Mouse (Mus musculus) limb, embryonic 14.5 days (tissue): ENCODE results near the gene Ube2v1. TPM values are rescaled to one million over a fixed set of nuclear protein-coding genes. Genes with fewer than 3 reads are reported as not detected.

Source experiments
- ATAC-seq: fragments of 200-750 bp; cut with Nextera tagmentation; 2 replicates; pipeline ENCODE4 v1.8.0; 2017; ENCODE audit warnings: low read depth, moderate number of reproducible peaks, moderate TSS enrichment; ENCODE audit not compliant: low FRiP score
- DNase-seq: peaks from one replicate; pipeline ENCODE4 v3.0.0-alpha.2; 2015; ENCODE audit warnings: low spot score
- H3K27ac ChIP-seq: fragments of 300-500 bp; sonication (generic); replicated peaks from 2 replicates; pipeline ENCODE4 v1.5.1; 2014; ENCODE audit warnings: low read depth, mild to moderate bottlenecking, low read length, moderate library complexity, mixed read lengths
- H3K27me3 ChIP-seq: fragments of 300-500 bp; sonication (generic); 2 replicates; pipeline ENCODE4 v1.6.1; 2014; ENCODE audit warnings: low read length, mixed read lengths; ENCODE audit not compliant: control insufficient read depth, insufficient read depth
- H3K36me3 ChIP-seq: fragments of 300-500 bp; sonication (generic); 2 replicates; pipeline ENCODE4 v1.6.1; 2014; ENCODE audit warnings: mild to moderate bottlenecking, low read length, moderate library complexity, mixed read lengths; ENCODE audit not compliant: control insufficient read depth, insufficient read depth
- H3K4me1 ChIP-seq: fragments of 300-500 bp; sonication (generic); 2 replicates; pipeline ENCODE4 v1.6.1; 2014; ENCODE audit warnings: antibody characterized with exemption, low read length, mixed read lengths; ENCODE audit not compliant: control insufficient read depth, insufficient read depth
- H3K4me2 ChIP-seq: fragments of 300-500 bp; sonication (generic); replicated peaks from 2 replicates; pipeline ENCODE4 v1.6.1; 2014; ENCODE audit warnings: low read depth, mild to moderate bottlenecking, low read length, moderate library complexity; ENCODE audit not compliant: severe bottlenecking
- H3K4me3 ChIP-seq: fragments of 300-500 bp; sonication (generic); replicated peaks from 2 replicates; pipeline ENCODE4 v1.5.1; 2014; ENCODE audit warnings: low read length
- H3K9ac ChIP-seq: fragments of 300-500 bp; sonication (generic); 2 replicates; pipeline ENCODE4 v1.6.1; 2014; ENCODE audit warnings: mild to moderate bottlenecking, low read depth, low read length, moderate library complexity; ENCODE audit not compliant: severe bottlenecking
- H3K9me3 ChIP-seq: fragments of 300-500 bp; sonication (generic); 2 replicates; pipeline ENCODE4 v1.6.1; 2016; ENCODE audit warnings: low read length; ENCODE audit not compliant: control insufficient read depth
- POLR2A ChIP-seq: fragments of 200-500 bp; IDR thresholded peaks from 2 replicates; pipeline ENCODE4 v1.8.0; 2012; ENCODE audit warnings: inconsistent platforms, mild to moderate bottlenecking, moderate library complexity, borderline replicate concordance; ENCODE audit not compliant: insufficient read depth, insufficient read length; ENCODE audit errors: extremely low read depth
- WGBS: fragments of 180-500 bp; shearing (Covaris S2); extraction: QIAGEN DNeasy Blood & Tissue Kit; methylation state at CpG from one replicate; pipeline ENCODE4 v1.1.7; 2014; 5-methylcytosine and 5-hydroxymethylcytosine counted together
- polyA plus RNA-seq, 2 experiments: library from polyadenylated mRNA; depleted of rRNA in 1 of 2; stranded (reverse) in 1 of 2; unstranded in 1 of 2; fragments of >200 nt; fragmentation: Nextera tagmentation in 1 of 2; extraction: Ambion mirVana in 1 of 2; gene quantifications; 2 replicates each; pipeline versions ENCODE4 v1.2.1 to v1.2.3; 2012 to 2014

Ube2v1 gene
- polyA plus RNA-seq, 2 experiments, result 137 to 270 TPM

DNA sequence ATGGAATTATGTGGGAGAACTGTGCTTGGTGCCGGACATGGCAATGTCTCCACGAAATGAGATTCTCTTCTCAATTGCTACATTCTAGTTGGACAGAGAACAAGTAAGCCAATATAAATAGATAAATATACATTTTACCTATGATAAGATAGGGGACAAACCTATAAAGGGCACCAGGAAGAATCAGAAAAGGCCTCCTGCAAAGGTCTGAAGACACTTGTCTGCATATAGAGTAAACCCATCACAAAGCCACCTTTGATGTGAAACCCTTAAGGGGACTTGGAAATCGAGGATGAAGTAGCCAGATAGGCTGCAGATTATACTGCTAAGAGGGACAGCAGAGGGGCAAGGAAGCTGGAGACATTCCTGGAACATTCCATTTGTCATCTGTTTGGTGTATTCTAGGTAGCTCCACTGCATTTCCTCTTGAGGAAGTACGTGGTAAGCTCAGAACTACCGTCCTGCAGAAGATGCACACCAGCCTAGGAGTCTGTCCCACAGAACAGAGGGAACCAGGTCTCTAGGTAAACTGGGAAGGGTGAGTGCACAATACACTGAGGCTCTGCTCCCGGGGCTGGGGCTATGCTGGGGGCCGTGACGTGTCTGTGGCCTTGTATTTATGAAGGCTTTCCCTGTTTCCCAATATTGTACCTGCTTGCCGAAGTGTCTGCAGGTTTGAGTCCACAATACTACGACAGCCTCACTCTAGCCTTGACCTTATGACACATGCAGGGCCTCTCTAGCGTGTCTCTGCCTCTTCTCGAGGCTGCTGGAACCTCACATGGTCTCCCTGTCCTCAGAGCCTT is 1.0 kb upstream of the Ube2v1 start:
- DNase-seq (no peak), ATAC-seq (no peak)
- Histone ChIP-seq H3K27ac (peak overlapping the region; percentile 84; the same call in 1 of the 2 replicates), H3K36me3 (no peaks in the 10 kb centered on the region), H3K4me1 (peaks cover 19% of the 10 kb centered on the region), H3K4me3 (peak overlapping the region; percentile 89), H3K9me3 (no peaks in the 10 kb centered on the region), H3K27me3 (no peaks in the 10 kb centered on the region), H3K4me2 (peak overlapping the region; percentile 88), H3K9ac (no peak overlapping the region)
- TF ChIP-seq POLR2A, result no peak
- WGBS, result 81% methylated on average over 12 of the region's 12 CpGs

DNA sequence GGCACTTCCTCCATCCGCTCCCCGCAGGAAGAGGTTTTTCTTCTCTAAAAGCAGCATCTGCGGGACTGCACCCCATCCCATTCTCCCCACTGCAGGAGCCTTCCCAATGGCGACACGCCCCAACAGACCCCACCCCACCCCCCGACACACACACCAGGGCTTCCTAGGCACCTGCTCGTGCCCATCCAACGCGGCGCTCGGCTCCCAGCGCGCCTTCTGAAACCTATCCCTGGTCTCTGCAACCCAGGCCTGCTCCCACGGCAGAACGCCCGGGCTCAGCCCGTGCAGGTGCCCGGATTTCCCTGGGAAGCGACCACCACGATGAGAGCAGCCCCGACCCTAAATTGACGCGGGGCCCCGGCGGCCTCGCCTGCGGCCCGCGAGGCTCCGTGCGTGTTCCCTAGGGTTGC is 709 bp downstream of the Ube2v1 start:
- peak overlapping the region; percentile 89 for H3K4me3 ChIP-seq
- H3K9me3 ChIP-seq, result no peaks in the 10 kb centered on the region
- ATAC-seq, result no peak; the same call in 1 of the 2 replicates
- H3K27ac ChIP-seq, result peak overlapping the region; percentile 84
- WGBS, result 0% methylated on average over 31 of the region's 31 CpGs
- H3K4me1 ChIP-seq, result peaks cover 19% of the 10 kb centered on the region
- H3K9ac ChIP-seq, result peak overlapping the region; percentile 93
- DNase-seq, result no peak
- H3K4me2 ChIP-seq, result peak overlapping the region; percentile 88
- TF ChIP-seq POLR2A, result no peak
- H3K36me3 ChIP-seq, result peaks cover 8% of the 10 kb centered on the region
- no peaks in the 10 kb centered on the region for H3K27me3 ChIP-seq

DNA sequence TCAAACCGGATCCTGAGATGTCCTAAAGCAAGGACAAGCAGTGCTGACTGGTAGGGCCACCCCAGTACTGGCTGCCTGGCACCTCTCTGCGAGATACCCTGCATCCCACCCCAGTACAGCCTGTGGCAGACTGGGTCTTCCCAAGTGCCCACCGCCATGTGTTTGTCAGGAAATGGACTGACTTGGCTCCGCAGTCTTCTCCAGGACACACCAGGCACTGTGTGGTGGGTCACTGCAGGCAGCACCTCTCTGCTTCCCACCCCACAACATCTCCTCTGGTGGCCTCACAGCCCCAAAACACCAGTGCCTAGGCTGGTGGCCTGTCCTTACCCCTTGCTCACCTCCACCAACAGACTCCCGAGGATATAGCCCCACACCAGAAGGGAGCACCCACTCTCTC is 1.5 kb downstream of the Ube2v1 start:
- TF ChIP-seq POLR2A, result no peak
- Histone ChIP-seq H3K36me3 (peaks cover 8% of the 10 kb centered on the region), H3K4me3 (peak overlapping the region; percentile 89), H3K4me2 (peak overlapping the region; percentile 88), H3K9me3 (no peaks in the 10 kb centered on the region), H3K27ac (no peak overlapping the region), H3K4me1 (peaks cover 19% of the 10 kb centered on the region), H3K9ac (peak overlapping the region; percentile 93), H3K27me3 (no peaks in the 10 kb centered on the region)
- ATAC-seq (no peak), DNase-seq (no peak)
- 58% methylated on average over 5 of the region's 5 CpGs for WGBS

DNA sequence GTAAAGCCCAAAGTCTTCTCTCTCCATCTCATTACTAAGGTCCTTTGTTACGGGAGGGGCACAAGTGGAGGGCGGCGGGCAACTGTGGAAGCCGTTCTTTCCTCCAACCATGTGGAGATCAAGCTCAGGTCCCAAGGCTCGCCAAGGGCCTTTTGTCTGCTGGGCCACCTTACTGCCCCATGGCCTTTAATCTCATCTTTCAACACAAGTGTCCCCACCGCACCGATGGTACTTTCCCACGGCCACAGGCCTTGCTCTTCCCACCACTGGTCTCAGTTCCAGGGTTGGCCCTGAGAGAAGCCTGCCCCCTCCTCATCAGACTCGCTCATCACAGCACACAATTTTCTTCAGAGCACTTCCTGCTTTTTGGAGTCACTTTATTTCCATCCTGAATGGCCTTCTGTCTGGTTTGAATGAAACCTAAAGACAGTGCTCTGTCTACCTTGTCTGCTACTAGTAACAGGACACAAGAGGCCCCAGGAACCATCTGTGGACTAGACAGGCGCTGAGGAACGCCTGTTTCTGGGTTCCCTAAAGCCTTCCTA is 2.2 kb downstream of the Ube2v1 start:
- ATAC-seq (no peak), DNase-seq (no peak)
- Histone ChIP-seq H3K36me3 (peaks cover 8% of the 10 kb centered on the region), H3K9me3 (no peaks in the 10 kb centered on the region), H3K4me2 (peak overlapping the region; percentile 88; the same call in 1 of the 2 replicates), H3K4me3 (no peak overlapping the region), H3K9ac (peak overlapping the region; percentile 25; the same call in 1 of the 2 replicates), H3K27me3 (no peaks in the 10 kb centered on the region), H3K27ac (no peak overlapping the region), H3K4me1 (peaks cover 19% of the 10 kb centered on the region)
- no peak for TF ChIP-seq POLR2A
- 87% methylated on average over 11 of the region's 11 CpGs for WGBS

DNA sequence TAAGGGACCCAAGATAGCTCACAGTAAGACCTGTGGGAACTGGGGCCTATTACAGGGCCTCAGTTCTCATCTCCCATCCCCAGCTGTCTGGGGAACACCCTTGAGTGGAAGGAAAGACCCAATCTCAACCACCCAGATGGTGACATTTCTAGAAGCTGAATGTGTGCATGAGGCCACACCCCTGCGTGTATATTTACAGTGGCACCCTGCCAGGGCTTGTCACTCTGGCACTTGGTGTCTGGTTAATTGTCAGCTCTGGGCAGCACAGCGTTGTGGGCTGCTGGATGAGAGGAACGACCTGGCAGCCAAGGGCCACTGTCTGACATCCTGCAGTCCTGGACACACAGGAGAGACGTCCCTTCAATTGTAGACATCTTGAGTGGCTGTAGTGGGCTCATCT is 3.0 kb downstream of the Ube2v1 start:
- Histone ChIP-seq H3K4me3 (no peak overlapping the region), H3K36me3 (peaks cover 8% of the 10 kb centered on the region), H3K4me1 (peaks cover 19% of the 10 kb centered on the region), H3K9me3 (no peaks in the 10 kb centered on the region), H3K27me3 (no peaks in the 10 kb centered on the region), H3K27ac (no peak overlapping the region), H3K9ac (no peak overlapping the region), H3K4me2 (no peak overlapping the region)
- no peak for ATAC-seq
- 64% methylated on average over 4 of the region's 4 CpGs for WGBS
- TF ChIP-seq POLR2A, result no peak
- DNase-seq, result no peak
